Mouse (Mus musculus) liver, embryonic 13.5 days (tissue): ENCODE results near the gene Adarb1. TPM values are rescaled to one million over a fixed set of nuclear protein-coding genes. Genes with fewer than 3 reads are reported as not detected.

Experiments used
- ATAC-seq: fragments of 200-750 bp; cut with Nextera tagmentation; 2 replicates; pipeline ENCODE4 v1.8.0; 2017; ENCODE audit warnings: low read depth, mild to moderate bottlenecking, moderate number of reproducible peaks, moderate library complexity
- DNase-seq: peaks from one replicate; pipeline ENCODE4 v3.0.0; 2022
- H3K27ac ChIP-seq: fragments of 300-500 bp; sonication (generic); 2 replicates; pipeline ENCODE4 v1.5.1; 2015; ENCODE audit warnings: moderate library complexity, mild to moderate bottlenecking, inconsistent platforms
- H3K27me3 ChIP-seq: fragments of 300-500 bp; sonication (generic); 2 replicates; pipeline ENCODE4 v1.6.1; 2015; ENCODE audit warnings: mild to moderate bottlenecking, inconsistent platforms
- H3K36me3 ChIP-seq: fragments of 300-500 bp; sonication (generic); 2 replicates; pipeline ENCODE4 v1.6.1; 2015; ENCODE audit warnings: mild to moderate bottlenecking, inconsistent platforms
- H3K4me1 ChIP-seq: fragments of 300-500 bp; sonication (generic); replicated peaks from 2 replicates; pipeline ENCODE4 v1.6.1; 2015; ENCODE audit warnings: inconsistent platforms
- H3K4me2 ChIP-seq: fragments of 300-500 bp; sonication (generic); 2 replicates; pipeline ENCODE4 v1.6.1; 2015; ENCODE audit warnings: inconsistent platforms, mild to moderate bottlenecking, moderate library complexity
- H3K4me3 ChIP-seq: fragments of 300-500 bp; sonication (generic); replicated peaks from 2 replicates; pipeline ENCODE4 v1.5.1; 2015; ENCODE audit warnings: mild to moderate bottlenecking, inconsistent platforms
- H3K9ac ChIP-seq: fragments of 300-500 bp; sonication (generic); 2 replicates; pipeline ENCODE4 v1.6.1; 2015; ENCODE audit warnings: mild to moderate bottlenecking, inconsistent platforms
- H3K9me3 ChIP-seq: fragments of 300-500 bp; sonication (generic); replicated peaks from 2 replicates; pipeline ENCODE4 v1.6.1; 2016; ENCODE audit warnings: inconsistent platforms
- WGBS: fragments of 180-500 bp; shearing (Covaris S2); methylation state at CpG from one replicate; pipeline ENCODE4 v1.1.7; 2015; ENCODE audit not compliant: insufficient replicate concordance; 5-methylcytosine and 5-hydroxymethylcytosine counted together
- polyA plus RNA-seq: library from polyadenylated mRNA; unstranded; fragments of >200 nt; fragmentation: Nextera tagmentation; extraction: Ambion mirVana; gene quantifications from 2 replicates; pipeline ENCODE4 v1.2.1, GENCODE M21; 2015

Adarb1 gene
- polyA plus RNA-seq, 1 experiment from 2014 or later = 1.0 TPM

- no peak overlapping the region for H3K4me3 ChIP-seq
- H3K9me3 ChIP-seq = no peaks in the 10 kb centered on the region
- 73% methylated on average over 6 of the region's 6 CpGs for WGBS
- no peak overlapping the region for H3K4me2 ChIP-seq
- H3K4me1 ChIP-seq = peaks cover 17% of the 10 kb centered on the region
- H3K27ac ChIP-seq = no peak overlapping the region
- H3K9ac ChIP-seq = no peak overlapping the region
- no peak for ATAC-seq
- H3K27me3 ChIP-seq = peaks cover 5% of the 10 kb centered on the region; the same call in 1 of the 2 replicates
- no peaks in the 10 kb centered on the region for H3K36me3 ChIP-seq
- no peak for DNase-seq
Observed at GRCm38 (mm10) chr10:77244777-77245176, 173.3 kb downstream of the Adarb1 start.

DNA sequence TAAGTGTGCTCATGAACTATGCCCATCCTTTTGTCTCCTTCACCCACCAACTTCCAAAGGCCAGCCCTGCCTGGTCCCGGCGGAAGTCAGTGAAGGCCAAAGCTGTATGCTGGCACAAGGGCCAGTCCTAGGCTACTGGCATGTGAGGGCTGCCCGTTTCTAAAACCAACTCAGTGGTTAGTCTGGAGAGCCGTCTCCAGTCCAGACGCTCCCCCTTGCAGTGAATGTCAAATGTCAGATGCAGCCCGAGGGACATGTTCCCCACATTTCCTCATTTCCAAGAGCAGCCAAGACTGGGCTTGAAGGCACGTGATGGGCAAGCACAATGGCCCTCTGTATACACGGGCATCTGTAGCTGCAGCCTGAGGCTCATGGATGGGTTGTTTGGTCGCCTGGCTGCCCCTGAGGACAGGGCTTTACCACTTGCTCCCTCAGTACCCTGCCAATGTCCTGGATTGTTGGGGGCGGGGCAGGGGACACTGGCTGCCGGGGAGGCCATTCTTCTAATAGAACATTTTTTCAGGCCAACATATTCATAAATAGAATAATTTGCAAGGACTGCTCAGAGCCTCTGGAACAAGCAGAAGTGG lies 174.4 kb downstream of the Adarb1 start:
- Histone ChIP-seq H3K27ac (no peak overlapping the region), H3K4me3 (no peak overlapping the region), H3K9ac (no peak overlapping the region), H3K27me3 (peaks cover 5% of the 10 kb centered on the region; the same call in 1 of the 2 replicates), H3K4me2 (no peak overlapping the region), H3K36me3 (no peaks in the 10 kb centered on the region), H3K9me3 (no peaks in the 10 kb centered on the region), H3K4me1 (peaks cover 21% of the 10 kb centered on the region)
- 63% methylated on average over 11 of the region's 11 CpGs for WGBS
- no peak for ATAC-seq
- DNase-seq = no peak

- H3K9me3 ChIP-seq = no peaks in the 10 kb centered on the region
- H3K4me3 ChIP-seq = no peak overlapping the region
- 60% methylated on average over 14 of the region's 14 CpGs for WGBS
- no peak overlapping the region for H3K4me2 ChIP-seq
- no peaks in the 10 kb centered on the region for H3K36me3 ChIP-seq
- ATAC-seq (peak; percentile 43; the same call in 1 of the 2 replicates), DNase-seq (no peak)
- peaks cover 5% of the 10 kb centered on the region; the same call in 1 of the 2 replicates for H3K27me3 ChIP-seq
- peaks cover 25% of the 10 kb centered on the region for H3K4me1 ChIP-seq
- H3K27ac ChIP-seq = peak overlapping the region; percentile 3; the same call in 1 of the 2 replicates
- H3K9ac ChIP-seq = no peak overlapping the region
Observed at GRCm38 (mm10) chr10:77242871-77243270, 175.2 kb downstream of the Adarb1 start.

- H3K4me1 ChIP-seq = peaks cover 30% of the 10 kb centered on the region
- H3K27ac ChIP-seq = peak overlapping the region; percentile 3; the same call in 1 of the 2 replicates
- H3K9me3 ChIP-seq = no peaks in the 10 kb centered on the region
- ATAC-seq (no peak), DNase-seq (no peak)
- no peaks in the 10 kb centered on the region for H3K36me3 ChIP-seq
- H3K27me3 ChIP-seq = peaks cover 5% of the 10 kb centered on the region; the same call in 1 of the 2 replicates
- H3K4me3 ChIP-seq = no peak overlapping the region
- H3K9ac ChIP-seq = no peak overlapping the region
- H3K4me2 ChIP-seq = no peak overlapping the region
- WGBS = 62% methylated on average over 3 of the region's 3 CpGs
Observed at GRCm38 (mm10) chr10:77242396-77242795, 175.7 kb downstream of the Adarb1 start.

- 81% methylated on average over 8 of the region's 8 CpGs for whole genome bisulfite sequencing
- H3K4me2 ChIP-seq = no peak overlapping the region
- H3K9ac ChIP-seq = no peak overlapping the region
- no peaks in the 10 kb centered on the region for H3K9me3 ChIP-seq
- DNase-seq = no peak
- H3K27me3 ChIP-seq = no peaks in the 10 kb centered on the region
- H3K27ac ChIP-seq = no peak overlapping the region
- H3K36me3 ChIP-seq = no peaks in the 10 kb centered on the region
- H3K4me3 ChIP-seq = no peak overlapping the region
- ATAC-seq = no peak
- peaks cover 31% of the 10 kb centered on the region for H3K4me1 ChIP-seq
Observed at GRCm38 (mm10) chr10:77240764-77241163, 177.3 kb downstream of the Adarb1 start.

Other genes starting within 250 kb of the Adarb1 start
- gene Pofut2, start 159.1 kb downstream of the Adarb1 start, polyA plus RNA-seq = 29.7 and 30.2 TPM in 2 replicates
- gene Fam207a, start 97.5 kb upstream of the Adarb1 start, polyA plus RNA-seq = 23.3 and 26.2 TPM in 2 replicates
- gene Itgb2, start 112.0 kb upstream of the Adarb1 start, polyA plus RNA-seq = 10.3 and 10.7 TPM in 2 replicates
- 64.1 and 73.2 TPM in 2 replicates for gene Pttg1ip, start 163.4 kb upstream of the Adarb1 start, polyA plus RNA-seq
- gene Sumo3, start 187.8 kb upstream of the Adarb1 start, polyA plus RNA-seq = 118 and 127 TPM in 2 replicates
- 1.1 and 5.3 TPM in 2 replicates for gene Gm49325, start 187.9 kb upstream of the Adarb1 start, polyA plus RNA-seq
- 47.2 and 50.1 TPM in 2 replicates for gene Ube2g2, start 204.0 kb upstream of the Adarb1 start, polyA plus RNA-seq